Mouse (Mus musculus): Measurements from ENCODE around the gene Olfr694.

GRCm38 (mm10) chr7:106733717-106734116 is 42.1 kb upstream of the Olfr694 start:
- TF ChIP-seq EP300 (IDR thresholded peaks at IDR 0.05; ENCODE audit: low read depth) (no peak), CTCF (IDR thresholded peaks at IDR 0.05; ENCODE audit: low read depth) (no peak)
